Mouse (Mus musculus) kidney, adult 2 months (tissue): ENCODE measurements around the gene Nlgn1.

ENCODE experiments used
- CTCF ChIP-seq: fragments of 200-500 bp; conservative IDR thresholded peaks from 2 replicates; pipeline ENCODE4 v1.5.1; 2011; ENCODE audit warnings: low read depth, mild to moderate bottlenecking, control low read depth, low read length, moderate library complexity, mixed read lengths; ENCODE audit not compliant: insufficient read depth, insufficient read length
- POLR2A ChIP-seq: fragments of 200-500 bp; IDR thresholded peaks from one replicate; pipeline ENCODE4 v1.6.1; 2011; ENCODE audit warnings: low read depth, low read length, control low read depth

DNA sequence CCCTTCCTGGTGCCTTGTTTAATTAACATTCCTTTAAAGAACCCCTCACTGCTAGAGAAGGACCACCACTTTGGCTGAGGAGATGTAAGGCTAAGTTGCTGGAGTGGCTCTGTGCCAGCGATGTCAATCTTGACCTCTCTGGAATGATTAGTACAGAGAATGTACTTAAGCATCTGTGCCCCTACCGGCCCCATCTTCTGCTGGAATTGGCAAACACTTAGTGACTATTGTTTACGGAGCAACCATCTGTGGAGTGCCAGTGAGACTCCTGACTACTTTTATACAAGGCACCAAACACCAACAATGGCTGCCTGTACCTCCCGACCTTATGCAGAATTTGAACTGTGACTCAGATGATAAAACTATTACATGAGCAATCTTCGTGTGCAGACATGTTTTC, 186.8 kb downstream of the Nlgn1 start:
- TF ChIP-seq POLR2A (no peak), CTCF (no peak)
